Mouse (Mus musculus): Measurements from ENCODE around the gene Tlx2.

Tlx2 gene

DNA sequence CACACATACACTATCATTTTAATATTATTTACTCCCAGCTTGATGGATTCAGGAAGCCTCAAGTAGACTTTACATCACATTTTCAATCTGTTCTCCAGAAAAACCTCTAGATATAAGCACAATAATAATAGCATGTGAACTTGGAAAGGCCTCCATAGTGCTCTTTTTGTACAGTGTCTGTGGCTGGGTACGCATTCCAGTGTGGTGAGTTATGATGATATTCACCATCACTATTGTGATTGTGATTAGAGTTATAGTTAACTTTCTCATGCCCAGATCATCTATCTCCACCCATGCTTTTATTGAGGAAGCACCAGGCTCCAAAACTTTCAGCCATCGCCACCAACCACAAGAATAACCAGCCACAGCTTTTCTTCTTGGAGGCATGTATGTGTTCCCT is 46.3 kb downstream of the Tlx2 start:
- DNase-seq (ENCODE audit: low spot score) = no peak

DNA sequence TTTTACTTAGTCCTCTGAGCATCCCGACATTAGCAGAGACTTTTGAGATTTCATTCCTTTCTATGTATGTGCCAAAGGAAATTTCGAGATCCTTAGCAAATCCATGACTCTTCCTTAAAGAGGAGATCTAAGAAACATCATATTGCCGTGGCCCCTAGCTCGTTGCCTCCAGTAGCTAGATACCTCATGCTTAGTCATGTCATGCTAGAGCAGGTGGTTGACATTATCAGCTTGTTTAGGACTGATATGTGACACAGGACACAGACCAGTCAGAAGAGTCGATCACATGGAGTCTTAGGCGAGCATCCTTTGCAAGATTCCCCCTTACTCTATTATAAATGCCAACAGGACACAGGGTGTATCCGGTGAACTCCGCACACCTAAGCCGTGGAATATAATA is 47.1 kb downstream of the Tlx2 start:
- DNase-seq (ENCODE audit: low spot score) = no peak

DNA sequence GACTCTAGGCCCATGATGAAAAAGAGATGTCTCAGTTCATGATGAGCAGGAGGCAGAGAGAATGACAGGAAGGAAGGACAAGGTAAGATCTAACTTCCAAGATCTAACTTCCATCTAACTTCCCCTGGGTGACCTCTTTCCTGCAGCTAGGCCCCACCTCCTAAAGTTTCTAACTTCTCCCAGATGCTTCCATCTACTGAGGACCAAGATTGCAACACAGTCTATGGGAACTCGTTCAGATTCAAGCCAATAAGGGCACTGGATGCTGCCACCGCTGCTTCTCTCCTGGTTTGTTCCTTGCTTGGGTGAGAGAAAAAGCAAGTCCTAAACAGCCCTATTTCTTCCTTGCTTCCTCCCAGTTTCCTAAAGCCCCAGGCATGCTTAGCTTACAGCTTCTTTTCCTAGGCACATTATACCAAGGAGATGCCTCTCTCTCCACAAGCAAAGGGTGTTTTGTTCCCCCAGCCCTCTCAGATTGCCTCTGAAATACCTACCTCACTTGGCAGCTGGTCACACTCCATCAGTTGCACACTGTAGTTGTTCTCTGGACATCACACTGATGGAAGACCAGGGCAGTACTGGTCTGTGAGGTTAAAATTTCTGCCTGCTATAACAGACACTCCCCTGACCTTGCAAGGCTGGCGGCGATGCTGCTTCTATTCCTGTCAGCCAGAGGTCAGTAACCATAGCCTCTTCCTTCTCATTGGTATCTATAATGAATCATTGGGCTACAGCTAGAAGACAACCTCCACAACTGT is 49.1 kb downstream of the Tlx2 start:
- DNase-seq (ENCODE audit: low spot score) = no peak

DNA sequence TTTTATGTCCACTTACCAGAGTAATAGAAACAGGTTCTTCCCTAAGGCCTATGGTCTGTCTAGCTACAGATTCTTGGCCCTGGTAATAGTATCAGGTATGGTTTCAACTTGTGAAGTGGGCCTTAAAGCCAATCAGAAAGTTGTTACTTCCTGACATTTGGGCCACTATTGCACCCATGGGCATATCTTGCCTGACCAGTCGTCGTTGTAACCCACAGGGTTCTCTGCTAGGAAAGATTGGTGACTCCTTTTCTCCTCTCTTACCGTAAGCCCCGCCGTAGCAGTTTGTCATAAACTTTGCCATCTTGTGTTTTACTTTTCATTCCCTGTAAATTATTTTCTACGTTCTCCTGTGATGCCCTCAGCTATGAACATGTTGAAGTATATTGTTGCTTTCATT is 50.0 kb downstream of the Tlx2 start:
- no peak for DNase-seq (ENCODE audit: low spot score)

DNA sequence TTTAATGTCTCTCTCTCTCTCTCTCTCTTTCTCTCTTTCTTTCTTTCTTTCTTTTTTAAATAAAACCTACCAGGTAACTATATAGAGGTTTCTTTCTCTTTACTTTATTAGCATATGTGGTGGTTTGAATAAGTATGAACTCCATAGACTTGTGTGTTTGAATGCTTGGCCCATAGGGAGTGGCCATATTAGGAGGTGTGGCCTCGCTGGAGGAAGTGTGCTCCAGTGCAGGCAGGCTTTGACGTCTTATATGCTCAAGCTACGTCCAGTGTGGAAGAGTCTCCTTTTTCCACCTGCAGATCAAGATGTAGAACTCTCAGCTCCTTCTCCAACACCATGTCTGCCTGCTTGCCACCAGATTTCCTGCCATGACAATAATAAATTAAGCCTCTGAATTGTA is 51.0 kb downstream of the Tlx2 start:
- DNase-seq (ENCODE audit: low spot score) = no peak

Measured in retina, embryonic 14.5 days (tissue).